Mouse (Mus musculus) CH12.LX (cell line): ENCODE measurements around the gene Sema7a. TPM values are rescaled to one million over a fixed set of nuclear protein-coding genes. Genes with fewer than 3 reads are reported as not detected.

ENCODE experiments used
- DNase-seq: peaks from one replicate; pipeline ENCODE4 v3.0.0-alpha.2; 2013; ENCODE audit errors: extremely low read depth
- H3K27ac ChIP-seq: 2 replicates; pipeline ENCODE4 v1.5.1; 2012; ENCODE audit warnings: low read depth, mild to moderate bottlenecking, control low read depth, moderate library complexity; ENCODE audit not compliant: insufficient read depth
- H3K27me3 ChIP-seq: replicated peaks from 2 replicates; pipeline ENCODE3; 2012; ENCODE audit warnings: inconsistent platforms
- H3K36me3 ChIP-seq, 2 experiments: replicated peaks in 1 of 2; 2 replicates each; pipeline versions ENCODE3 to v1.6.1; 2012; ENCODE audit warnings: inconsistent platforms in 1 of 2, low read length in 1 of 2, mild to moderate bottlenecking in 1 of 2, mixed read lengths in 1 of 2, moderate library complexity in 1 of 2; ENCODE audit not compliant: control insufficient read depth in 1 of 2, insufficient read depth in 1 of 2
- H3K4me1 ChIP-seq, 2 experiments: 2 replicates each; pipeline ENCODE4 v1.6.1; 2012; ENCODE audit warnings: inconsistent platforms in 1 of 2, moderate library complexity in 1 of 2; ENCODE audit not compliant: insufficient read depth in 2 of 2, control insufficient read depth in 1 of 2
- H3K4me2 ChIP-seq: 2 replicates; pipeline ENCODE4 v1.6.1; 2012; ENCODE audit warnings: low read depth, mild to moderate bottlenecking, control low read depth; ENCODE audit not compliant: poor library complexity, insufficient read depth, severe bottlenecking
- H3K4me3 ChIP-seq, 3 experiments: fragments of 150-350 bp in 1 of 3; sonication (generic) in 1 of 3; replicated peaks in 1 of 3; 2 replicates each; pipeline versions ENCODE3 to v1.5.1; 2011 to 2012; ENCODE audit warnings: low read depth in 2 of 3, low read length in 2 of 3, mild to moderate bottlenecking in 2 of 3, moderate library complexity in 2 of 3, control low read depth in 1 of 3, improper control_type of control experiment in 1 of 3, inconsistent platforms in 1 of 3, mixed read lengths in 1 of 3; ENCODE audit not compliant: poor library complexity in 1 of 3
- H3K79me2 ChIP-seq: replicated peaks from 2 replicates; pipeline ENCODE4 v1.6.1; 2012; ENCODE audit warnings: mild to moderate bottlenecking, moderate library complexity; ENCODE audit not compliant: control insufficient read depth, poor library complexity, insufficient read depth, severe bottlenecking; ENCODE audit errors: extremely low read depth
- H3K9ac ChIP-seq: 2 replicates; pipeline ENCODE4 v1.6.1; 2012; ENCODE audit warnings: low read depth, mild to moderate bottlenecking, control low read depth, moderate library complexity; ENCODE audit not compliant: insufficient read depth
- H3K9me3 ChIP-seq: replicated peaks from 2 replicates; pipeline ENCODE3; 2012; ENCODE audit warnings: low read length, inconsistent platforms, mixed read lengths
- BHLHE40 ChIP-seq: IDR thresholded peaks from 2 replicates; pipeline ENCODE4 v1.6.1; 2011; ENCODE audit warnings: mild to moderate bottlenecking, low read depth, low read length, improper control_type of control experiment
- CHD2 ChIP-seq: IDR thresholded peaks from 2 replicates; pipeline ENCODE4 v1.6.1; 2011; ENCODE audit warnings: low read length, improper control_type of control experiment
- GABPA ChIP-seq: IDR thresholded peaks from 2 replicates; pipeline ENCODE4 v1.6.1; 2012; ENCODE audit warnings: low read depth, low read length, improper control_type of control experiment, inconsistent platforms; ENCODE audit not compliant: insufficient replicate concordance
- JUN ChIP-seq: IDR thresholded peaks from 2 replicates; pipeline ENCODE4 v1.6.1; 2011; ENCODE audit warnings: low read depth, mild to moderate bottlenecking, low read length, improper control_type of control experiment, moderate library complexity; ENCODE audit not compliant: insufficient read depth
- MEF2A ChIP-seq: IDR thresholded peaks from 2 replicates; pipeline ENCODE4 v1.6.1; 2014; ENCODE audit warnings: low read depth, mild to moderate bottlenecking, inconsistent platforms, low read length, improper control_type of control experiment, borderline replicate concordance
- NELFE ChIP-seq: IDR thresholded peaks from 2 replicates; pipeline ENCODE4 v1.6.1; 2011; ENCODE audit warnings: low read depth, low read length, improper control_type of control experiment
- PAX5 ChIP-seq: IDR thresholded peaks from 2 replicates; pipeline ENCODE4 v1.6.1; 2012; ENCODE audit warnings: low read length, inconsistent platforms, mixed read lengths
- POLR2AphosphoS2 ChIP-seq: IDR thresholded peaks from 2 replicates; pipeline ENCODE4 v1.6.1; 2011; ENCODE audit warnings: low read depth, low read length, improper control_type of control experiment
- RAD21 ChIP-seq: IDR thresholded peaks from 2 replicates; pipeline ENCODE4 v1.6.1; 2011; ENCODE audit warnings: low read depth, mild to moderate bottlenecking, low read length, improper control_type of control experiment, moderate library complexity
- RCOR1 ChIP-seq: conservative IDR thresholded peaks from 2 replicates; pipeline ENCODE4 v1.6.1; 2012; ENCODE audit warnings: low read depth, mild to moderate bottlenecking, inconsistent platforms, low read length, improper control_type of control experiment
- SMC3 ChIP-seq: IDR thresholded peaks from 2 replicates; pipeline ENCODE4 v1.6.1; 2011; ENCODE audit warnings: low read depth, low read length, improper control_type of control experiment
- TBP ChIP-seq: conservative IDR thresholded peaks from 2 replicates; pipeline ENCODE4 v1.6.1; 2011; ENCODE audit warnings: low read depth, low read length, improper control_type of control experiment
- UBTF ChIP-seq: IDR thresholded peaks from 2 replicates; pipeline ENCODE4 v1.6.1; 2012; ENCODE audit warnings: low read depth, mild to moderate bottlenecking, inconsistent platforms, low read length, improper control_type of control experiment, moderate library complexity
- USF1 ChIP-seq: IDR thresholded peaks from 2 replicates; pipeline ENCODE4 v1.6.1; 2014; ENCODE audit warnings: low read depth, mild to moderate bottlenecking, inconsistent platforms, low read length, improper control_type of control experiment
- ZC3H11A ChIP-seq: IDR thresholded peaks from 2 replicates; pipeline ENCODE4 v1.6.1; 2012; ENCODE audit warnings: low read depth, mild to moderate bottlenecking, inconsistent platforms, low read length, improper control_type of control experiment
- dilution Hi-C: fragments of 300-500 bp; cut with MboI; formaldehyde crosslinking; loops from 2 replicates; pipeline ENCODE4 v1.14.3; 2020; ENCODE audit warnings: low sequenced_read_pairs; ENCODE audit not compliant: extremely low pct_unique_long_range_greater_than_20kb, extremely low pct_ligation_motif_present
- in situ Hi-C: fragments of 300-500 bp; cut with MboI; formaldehyde crosslinking; loops from 3 replicates; pipeline ENCODE4 v1.14.3; 2019; ENCODE audit warnings: low sequenced_read_pairs, low pct_ligation_motif_present, low pct_unique_long_range_greater_than_20kb, mixed read lengths
- polyA plus RNA-seq: library from polyadenylated mRNA; unstranded; fragments of >175 nt; gene quantifications from 2 replicates; pipeline ENCODE4 v1.2.1, GENCODE M21; 2012; ENCODE audit warnings: low read depth; ENCODE audit not compliant: insufficient read length
- total RNA-seq, 2 experiments: library from RNA; depleted of rRNA; stranded (reverse); fragments of 300-350 nt in 1 of 2; fragments of >200 nt in 1 of 2; gene quantifications; 2 replicates each; pipeline ENCODE4 v1.2.3; 2012 to 2014

Gene Sema7a
- total and polyA plus RNA-seq, 3 experiments = 88.6 to 181 (median 89.4) TPM

GRCm38 (mm10) chr9:57932253-57932652 is 7.7 kb upstream of the Sema7a start:
- H3K4me3 ChIP-seq = peak overlapping the region in 1 of 3 experiments; percentile 18
- in situ Hi-C loops (no loop called here), dilution Hi-C loops (no loop called here)
- peaks cover 19 to 43% of the 10 kb centered on the region in 2 experiments for H3K36me3 ChIP-seq
- no peak overlapping the region for H3K4me2 ChIP-seq
- H3K79me2 ChIP-seq = no peaks in the 10 kb centered on the region; the same call in 1 of the 2 replicates
- peaks cover 27 to 85% of the 10 kb centered on the region in 2 experiments for H3K4me1 ChIP-seq
- TF ChIP-seq UBTF (no peak), TBP (no peak), JUN (no peak), GABPA (no peak), ZC3H11A (no peak), BHLHE40 (no peak)
- H3K9ac ChIP-seq = no peak overlapping the region
- H3K9me3 ChIP-seq = no peaks in the 10 kb centered on the region
- H3K27me3 ChIP-seq = no peaks in the 10 kb centered on the region
- no peak for DNase-seq
- H3K27ac ChIP-seq = no peak overlapping the region

- in situ Hi-C loops = no loop called here
- peaks cover 30 to 85% of the 10 kb centered on the region in 2 experiments for H3K4me1 ChIP-seq
- no peaks in the 10 kb centered on the region for H3K9me3 ChIP-seq
- dilution Hi-C loops = no loop called here
- no peak overlapping the region for H3K9ac ChIP-seq
- peak overlapping the region in 1 of 3 experiments; percentile 29 for H3K4me3 ChIP-seq
- no peak overlapping the region for H3K27ac ChIP-seq
- peaks cover 21 to 37% of the 10 kb centered on the region in 2 experiments for H3K36me3 ChIP-seq
- DNase-seq = no peak
- TF ChIP-seq MEF2A = peak; percentile 45; the same call in 1 of the 2 replicates
- no peak for TF ChIP-seq USF1
- no peak for TF ChIP-seq NELFE
- no peak for TF ChIP-seq SMC3
- no peak for TF ChIP-seq PAX5
- TF ChIP-seq BHLHE40 = no peak
- TF ChIP-seq POLR2AphosphoS2 = no peak
- no peak for TF ChIP-seq CHD2
- TF ChIP-seq RCOR1 = no peak
- TF ChIP-seq TBP = 0 out of 2 replicates have a peak, but pooled peaks have one; percentile 61
- TF ChIP-seq RAD21 = no peak
- H3K27me3 ChIP-seq = no peaks in the 10 kb centered on the region
- H3K4me2 ChIP-seq = no peak overlapping the region
- no peaks in the 10 kb centered on the region; the same call in 1 of the 2 replicates for H3K79me2 ChIP-seq
Observed at GRCm38 (mm10) chr9:57932831-57933602, 6.9 kb upstream of the Sema7a start.
